Mouse (Mus musculus): ENCODE measurements around the gene Prep. TPM values are rescaled to one million over a fixed set of nuclear protein-coding genes. Genes with fewer than 3 reads are reported as not detected.

Prep gene
- polyA plus RNA-seq, 1 experiment from 2014 or later: 26.7 TPM

DNA sequence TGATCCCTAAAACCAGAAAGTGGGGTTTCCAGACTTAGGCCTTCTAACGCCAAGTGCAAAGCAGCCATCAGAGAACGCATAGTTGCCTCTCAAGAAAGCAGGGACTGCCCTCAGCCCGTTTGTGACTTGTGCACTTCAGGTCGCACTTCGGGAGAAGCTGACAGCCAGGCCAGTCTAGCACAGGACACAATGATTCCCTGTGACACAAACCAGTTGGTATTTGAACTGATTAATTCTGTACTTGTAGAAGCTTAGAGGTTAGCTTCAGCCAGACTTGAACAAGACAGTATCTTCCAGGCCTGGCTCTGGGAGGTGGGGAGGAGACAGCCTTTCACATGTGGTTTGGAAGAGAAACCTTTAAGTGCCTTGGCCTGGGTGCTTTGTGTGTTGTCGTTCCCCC, 56.0 kb downstream of the Prep start:
- Histone ChIP-seq H3K4me2 (replicated peaks; ENCODE audit: low read depth, low read length) (no peak overlapping the region), H3K9ac (replicated peaks; ENCODE audit: low read length) (no peak overlapping the region), H3K9me3 (ENCODE audit: low read length) (no peaks in the 10 kb centered on the region), H3K4me1 (ENCODE audit: insufficient read depth, low read length) (no peaks in the 10 kb centered on the region), H3K36me3 (ENCODE audit: insufficient read depth, low read length) (peaks cover 40% of the 10 kb centered on the region), H3K4me3 (ENCODE audit: low read length) (no peak overlapping the region), H3K27ac (ENCODE audit: low read length) (no peak overlapping the region), H3K27me3 (ENCODE audit: insufficient read depth, low read length) (no peaks in the 10 kb centered on the region)
- ATAC-seq (ENCODE audit: low FRiP score, low TSS enrichment): no peak
- WGBS: 66% methylated on average over 6 of the region's 6 CpGs

DNA sequence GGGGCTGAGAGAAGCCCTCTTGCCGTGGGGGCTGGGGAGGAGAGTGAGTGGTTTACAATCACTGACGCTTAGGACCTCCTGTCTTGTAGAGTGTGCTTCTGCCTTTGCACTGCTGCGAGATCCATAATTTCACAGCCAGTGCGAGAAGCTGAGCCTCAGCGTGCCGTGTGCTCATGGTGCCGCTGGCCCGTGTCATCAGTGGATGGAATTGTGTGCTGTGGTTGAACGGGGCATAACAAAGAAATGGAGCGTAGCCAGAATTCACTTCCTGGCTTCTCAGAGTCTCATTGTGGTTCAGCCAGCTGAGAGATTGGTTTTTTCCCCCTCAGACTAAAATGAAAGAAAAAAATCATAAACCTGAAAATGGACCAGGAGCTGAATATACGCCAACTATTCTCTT, 62.1 kb downstream of the Prep start:
- no peak overlapping the region for H3K4me3 ChIP-seq (ENCODE audit: low read length)
- H3K27ac ChIP-seq (ENCODE audit: low read length): no peak overlapping the region
- whole genome bisulfite sequencing: 34% methylated on average over 11 of the region's 11 CpGs
- H3K36me3 ChIP-seq (ENCODE audit: insufficient read depth, low read length): peaks cover 29% of the 10 kb centered on the region
- H3K4me2 ChIP-seq (replicated peaks; ENCODE audit: low read depth, low read length): no peak overlapping the region
- no peaks in the 10 kb centered on the region for H3K9me3 ChIP-seq (ENCODE audit: low read length)
- H3K9ac ChIP-seq (replicated peaks; ENCODE audit: low read length): no peak overlapping the region
- ATAC-seq (ENCODE audit: low FRiP score, low TSS enrichment): peak; percentile 36; the same call in 1 of the 2 replicates
- no peaks in the 10 kb centered on the region for H3K27me3 ChIP-seq (ENCODE audit: insufficient read depth, low read length)
- peaks cover 4% of the 10 kb centered on the region; the same call in 1 of the 2 replicates for H3K4me1 ChIP-seq (ENCODE audit: insufficient read depth, low read length)

DNA sequence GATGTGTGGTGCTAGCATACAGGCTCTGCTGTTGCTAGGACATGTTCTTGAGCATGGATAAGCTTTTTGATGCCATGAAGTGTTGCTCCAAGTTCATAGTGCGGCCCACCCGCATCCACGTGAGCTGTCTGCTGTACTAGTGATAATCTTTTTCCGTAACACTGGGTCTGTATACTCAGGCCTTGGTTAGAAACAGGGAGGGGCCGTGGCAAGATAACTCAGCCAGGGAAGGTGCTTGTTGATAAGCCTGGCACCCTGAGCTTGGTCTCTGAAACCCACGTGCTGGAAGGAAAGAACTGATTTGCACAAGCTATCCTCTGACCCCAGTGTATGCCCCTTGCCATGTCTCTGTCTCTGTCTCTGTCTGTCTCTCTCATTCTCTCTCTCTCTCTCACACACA, 63.0 kb downstream of the Prep start:
- Histone ChIP-seq H3K4me1 (ENCODE audit: insufficient read depth, low read length) (peaks cover 4% of the 10 kb centered on the region; the same call in 1 of the 2 replicates), H3K27ac (ENCODE audit: low read length) (no peak overlapping the region), H3K27me3 (ENCODE audit: insufficient read depth, low read length) (no peaks in the 10 kb centered on the region), H3K9ac (replicated peaks; ENCODE audit: low read length) (no peak overlapping the region), H3K36me3 (ENCODE audit: insufficient read depth, low read length) (peaks cover 32% of the 10 kb centered on the region), H3K4me2 (replicated peaks; ENCODE audit: low read depth, low read length) (no peak overlapping the region), H3K4me3 (ENCODE audit: low read length) (no peak overlapping the region), H3K9me3 (ENCODE audit: low read length) (0 out of 2 replicates have a peak, but pooled peaks cover 4% of the 10 kb centered on the region)
- WGBS: 87% methylated on average over 6 of the region's 6 CpGs
- ATAC-seq (ENCODE audit: low FRiP score, low TSS enrichment): no peak

DNA sequence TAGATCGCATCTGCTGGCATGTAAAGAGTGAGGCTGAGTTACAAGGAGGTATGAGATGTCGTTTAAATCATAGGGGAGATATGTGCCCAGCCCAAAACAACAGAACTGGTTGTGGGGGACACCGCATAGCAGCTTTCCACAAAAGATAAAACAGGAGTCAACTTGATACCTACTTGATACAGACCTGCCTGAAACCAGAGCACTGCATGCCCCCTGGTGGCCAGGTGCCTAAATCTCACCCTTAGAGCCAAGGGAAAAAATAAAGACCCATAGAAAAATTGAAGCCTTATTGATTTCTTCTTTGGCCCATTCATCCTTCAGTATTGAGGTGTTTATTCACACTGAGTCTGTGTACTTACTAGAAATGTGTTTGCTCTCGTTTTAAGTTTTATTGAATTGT, 65.4 kb downstream of the Prep start:
- Histone ChIP-seq H3K27ac (ENCODE audit: low read length) (no peak overlapping the region), H3K27me3 (ENCODE audit: insufficient read depth, low read length) (no peaks in the 10 kb centered on the region), H3K4me2 (replicated peaks; ENCODE audit: low read depth, low read length) (no peak overlapping the region), H3K9me3 (ENCODE audit: low read length) (0 out of 2 replicates have a peak, but pooled peaks cover 6% of the 10 kb centered on the region), H3K4me3 (ENCODE audit: low read length) (no peak overlapping the region), H3K36me3 (ENCODE audit: insufficient read depth, low read length) (peaks cover 18% of the 10 kb centered on the region), H3K4me1 (ENCODE audit: insufficient read depth, low read length) (peaks cover 4% of the 10 kb centered on the region; the same call in 1 of the 2 replicates), H3K9ac (replicated peaks; ENCODE audit: low read length) (no peak overlapping the region)
- ATAC-seq (ENCODE audit: low FRiP score, low TSS enrichment): no peak
- 73% methylated on average over 4 of the region's 4 CpGs for WGBS

DNA sequence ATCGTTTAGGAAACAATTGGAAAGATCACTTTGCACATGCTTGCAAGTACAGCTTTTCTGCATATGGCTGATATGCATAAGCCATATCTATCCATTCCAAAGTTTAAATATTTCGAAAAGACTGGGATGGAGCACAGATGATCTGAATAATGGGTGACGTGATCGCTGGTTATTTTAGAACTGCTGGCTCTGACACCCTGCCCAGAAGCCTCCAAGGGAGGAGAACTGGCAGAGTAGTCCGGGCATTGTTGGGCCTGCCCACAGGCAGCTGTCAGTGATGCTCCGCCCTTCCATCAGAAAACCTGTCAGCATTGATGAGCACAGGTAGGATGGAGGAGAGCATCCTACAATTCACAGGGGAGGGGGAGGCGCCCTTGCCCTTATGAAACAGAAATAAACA, 69.8 kb downstream of the Prep start:
- WGBS: 94% methylated on average over 7 of the region's 7 CpGs
- H3K9me3 ChIP-seq (ENCODE audit: low read length): 0 out of 2 replicates have a peak, but pooled peaks cover 6% of the 10 kb centered on the region
- no peaks in the 10 kb centered on the region for H3K4me1 ChIP-seq (ENCODE audit: insufficient read depth, low read length)
- ATAC-seq (ENCODE audit: low FRiP score, low TSS enrichment): no peak
- H3K4me3 ChIP-seq (ENCODE audit: low read length): no peak overlapping the region
- no peak overlapping the region for H3K4me2 ChIP-seq (replicated peaks; ENCODE audit: low read depth, low read length)
- H3K27me3 ChIP-seq (ENCODE audit: insufficient read depth, low read length): no peaks in the 10 kb centered on the region
- peaks cover 6% of the 10 kb centered on the region; the same call in 1 of the 2 replicates for H3K36me3 ChIP-seq (ENCODE audit: insufficient read depth, low read length)
- no peak overlapping the region for H3K27ac ChIP-seq (ENCODE audit: low read length)
- no peak overlapping the region for H3K9ac ChIP-seq (replicated peaks; ENCODE audit: low read length)

DNA sequence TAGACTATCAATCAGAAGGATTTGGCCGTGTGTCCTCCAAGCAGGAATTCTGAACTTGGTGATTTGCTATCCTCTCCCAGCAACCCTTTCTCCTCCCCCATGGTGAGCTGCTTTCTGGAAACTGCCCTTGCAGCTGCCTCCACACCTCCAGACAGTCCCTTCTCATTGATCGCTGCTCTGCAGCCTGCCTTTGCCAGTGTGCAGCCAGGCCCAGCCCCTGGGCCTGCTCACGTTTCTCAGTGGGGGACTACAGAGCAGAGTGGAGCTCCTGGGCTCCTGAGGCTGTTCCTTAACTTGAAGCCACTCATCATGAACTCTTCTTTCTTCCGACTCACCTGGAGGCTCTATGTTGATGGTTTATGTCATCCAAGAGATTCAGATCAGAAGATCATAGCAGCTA, 72.9 kb downstream of the Prep start:
- no peak overlapping the region for H3K4me3 ChIP-seq (ENCODE audit: low read length)
- peak; percentile 68; the same call in 1 of the 2 replicates for ATAC-seq (ENCODE audit: low FRiP score, low TSS enrichment)
- H3K4me1 ChIP-seq (ENCODE audit: insufficient read depth, low read length): no peaks in the 10 kb centered on the region
- 0 out of 2 replicates have a peak, but pooled peaks cover 4% of the 10 kb centered on the region for H3K36me3 ChIP-seq (ENCODE audit: insufficient read depth, low read length)
- 49% methylated on average over 4 of the region's 4 CpGs for WGBS
- no peak overlapping the region for H3K9ac ChIP-seq (replicated peaks; ENCODE audit: low read length)
- 0 out of 2 replicates have a peak, but pooled peaks cover 3% of the 10 kb centered on the region for H3K9me3 ChIP-seq (ENCODE audit: low read length)
- H3K4me2 ChIP-seq (replicated peaks; ENCODE audit: low read depth, low read length): no peak overlapping the region
- no peak overlapping the region for H3K27ac ChIP-seq (ENCODE audit: low read length)
- no peaks in the 10 kb centered on the region for H3K27me3 ChIP-seq (ENCODE audit: insufficient read depth, low read length)

DNA sequence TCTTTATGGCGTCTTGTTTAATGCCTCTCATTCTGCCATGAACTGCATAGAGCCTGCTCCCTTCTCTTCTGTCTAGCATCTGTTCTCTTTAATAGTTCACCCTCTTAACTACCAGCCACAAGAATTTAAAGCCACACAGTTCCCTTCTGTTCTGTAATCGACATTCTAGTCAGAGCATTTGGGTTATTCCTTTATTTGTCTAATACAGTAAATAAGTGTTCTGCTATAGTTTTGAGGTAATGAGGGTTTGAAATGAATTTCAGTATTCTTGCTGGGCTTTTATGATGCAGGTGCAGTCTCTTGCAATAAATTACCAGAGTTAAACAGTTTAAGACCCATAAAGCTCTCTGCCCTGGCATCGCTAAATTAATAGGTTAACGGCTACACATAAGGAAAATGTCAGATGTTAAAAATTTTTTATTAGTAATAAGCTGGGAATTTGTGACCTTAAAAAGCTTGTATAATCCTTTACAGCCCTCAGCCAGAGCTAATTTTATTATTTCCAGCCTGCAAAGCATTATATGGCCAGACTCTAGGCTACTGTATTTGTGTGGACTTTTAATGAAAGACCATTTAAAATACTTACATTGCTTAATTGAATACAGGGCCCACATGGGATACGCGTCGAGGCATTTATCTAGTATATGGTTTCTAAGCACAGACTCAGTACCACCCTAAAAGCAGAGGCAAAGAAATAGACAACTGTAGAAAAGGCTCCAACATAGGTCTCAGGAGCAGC, 73.6 kb downstream of the Prep start:
- Histone ChIP-seq H3K4me1 (ENCODE audit: insufficient read depth, low read length) (no peaks in the 10 kb centered on the region), H3K27me3 (ENCODE audit: insufficient read depth, low read length) (no peaks in the 10 kb centered on the region), H3K36me3 (ENCODE audit: insufficient read depth, low read length) (no peaks in the 10 kb centered on the region), H3K4me3 (ENCODE audit: low read length) (no peak overlapping the region), H3K27ac (ENCODE audit: low read length) (no peak overlapping the region), H3K9ac (replicated peaks; ENCODE audit: low read length) (no peak overlapping the region), H3K9me3 (ENCODE audit: low read length) (no peaks in the 10 kb centered on the region), H3K4me2 (replicated peaks; ENCODE audit: low read depth, low read length) (no peak overlapping the region)
- no peak for ATAC-seq (ENCODE audit: low FRiP score, low TSS enrichment)
- WGBS: 76% methylated on average over 7 of the region's 7 CpGs

DNA sequence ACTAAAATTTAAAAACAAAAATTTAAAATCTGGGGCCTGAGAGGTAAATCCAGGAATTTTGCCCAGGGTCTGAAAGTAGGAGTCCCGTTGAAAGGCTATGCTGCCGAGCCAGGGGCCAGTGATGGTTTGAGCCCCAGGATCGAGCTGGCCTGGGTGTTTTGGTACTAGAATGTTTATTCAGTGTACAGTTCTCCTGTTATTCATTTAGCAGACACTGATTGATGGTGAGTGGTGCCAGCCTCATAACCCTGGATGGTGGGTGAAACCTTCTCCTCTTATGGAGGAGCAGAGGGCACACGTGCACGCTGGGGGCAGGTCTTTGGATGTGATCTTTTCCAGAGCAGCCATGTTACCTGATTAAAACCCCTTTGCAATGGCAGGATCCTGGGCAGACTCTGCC, 75.4 kb downstream of the Prep start:
- ATAC-seq (ENCODE audit: low FRiP score, low TSS enrichment): peak; percentile 52; the same call in 1 of the 2 replicates
- Histone ChIP-seq H3K27ac (ENCODE audit: low read length) (no peak overlapping the region), H3K4me1 (ENCODE audit: insufficient read depth, low read length) (no peaks in the 10 kb centered on the region), H3K4me3 (ENCODE audit: low read length) (no peak overlapping the region), H3K9ac (replicated peaks; ENCODE audit: low read length) (no peak overlapping the region), H3K4me2 (replicated peaks; ENCODE audit: low read depth, low read length) (no peak overlapping the region), H3K9me3 (ENCODE audit: low read length) (no peaks in the 10 kb centered on the region), H3K27me3 (ENCODE audit: insufficient read depth, low read length) (no peaks in the 10 kb centered on the region), H3K36me3 (ENCODE audit: insufficient read depth, low read length) (no peaks in the 10 kb centered on the region)
- WGBS: 56% methylated on average over 5 of the region's 5 CpGs

DNA sequence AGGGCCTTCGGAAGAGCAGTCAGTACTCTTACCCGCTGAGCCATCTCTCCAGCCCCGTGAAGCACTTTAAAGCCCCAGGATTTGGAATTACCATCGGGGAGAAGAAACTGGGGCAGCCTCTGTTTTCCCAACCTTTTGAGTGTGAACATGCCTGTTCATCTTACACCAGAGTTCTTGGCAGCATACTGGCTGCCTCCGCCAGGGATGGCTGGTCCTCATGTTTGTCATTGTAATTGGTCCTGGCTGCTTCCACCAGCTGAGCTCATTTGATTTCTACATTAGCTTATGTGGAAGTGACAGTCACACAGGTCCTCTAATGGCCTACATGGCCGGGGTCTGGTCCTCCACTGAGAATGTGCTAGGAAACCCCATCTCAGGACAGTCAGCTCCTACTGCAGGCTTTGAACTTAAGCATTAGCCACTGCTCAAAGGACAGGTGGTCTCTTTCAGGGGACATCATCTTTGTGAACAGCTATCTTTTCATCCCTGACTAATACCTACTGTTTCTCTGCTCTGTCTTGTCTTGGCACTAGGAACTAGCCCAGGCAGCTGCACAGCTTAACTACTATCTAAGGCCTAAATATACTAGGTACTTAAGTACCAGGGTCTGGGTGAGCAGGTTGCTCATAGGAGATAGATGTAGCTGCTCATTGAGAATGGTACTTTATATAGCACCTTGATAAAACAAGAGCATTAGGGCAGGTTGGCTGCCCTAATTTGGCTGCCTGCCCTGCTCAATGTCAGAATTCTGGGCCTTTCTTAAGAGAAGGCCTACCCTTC, 77.2 kb downstream of the Prep start:
- H3K4me1 ChIP-seq (ENCODE audit: insufficient read depth, low read length): no peaks in the 10 kb centered on the region
- H3K36me3 ChIP-seq (ENCODE audit: insufficient read depth, low read length): peaks cover 4% of the 10 kb centered on the region; the same call in 1 of the 2 replicates
- H3K9ac ChIP-seq (replicated peaks; ENCODE audit: low read length): no peak overlapping the region
- 93% methylated on average over 6 of the region's 6 CpGs for WGBS
- H3K4me3 ChIP-seq (ENCODE audit: low read length): no peak overlapping the region
- no peaks in the 10 kb centered on the region for H3K27me3 ChIP-seq (ENCODE audit: insufficient read depth, low read length)
- H3K9me3 ChIP-seq (ENCODE audit: low read length): no peaks in the 10 kb centered on the region
- no peak overlapping the region for H3K4me2 ChIP-seq (replicated peaks; ENCODE audit: low read depth, low read length)
- no peak for ATAC-seq (ENCODE audit: low FRiP score, low TSS enrichment)
- H3K27ac ChIP-seq (ENCODE audit: low read length): no peak overlapping the region

DNA sequence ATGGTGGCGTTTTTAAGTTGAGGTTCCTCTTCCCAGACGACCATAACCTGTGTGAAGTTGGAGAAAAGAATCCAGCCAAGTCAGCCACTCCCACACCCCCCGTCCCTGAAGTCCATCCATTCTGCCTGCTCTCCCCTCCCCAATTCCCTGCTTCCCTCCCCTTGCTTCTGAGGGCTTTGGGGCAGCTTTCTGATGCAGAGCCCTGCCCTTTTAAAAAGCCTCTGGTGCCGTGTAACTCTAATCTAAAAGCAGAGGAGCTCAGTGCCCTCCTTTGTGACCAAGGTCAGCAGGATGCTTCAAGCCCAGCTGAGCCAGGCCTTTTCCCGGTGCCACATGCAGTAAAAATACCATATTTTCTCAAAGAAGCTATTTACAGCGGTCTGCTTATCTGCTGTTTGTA, 79.8 kb downstream of the Prep start:
- H3K4me1 ChIP-seq (ENCODE audit: insufficient read depth, low read length): no peaks in the 10 kb centered on the region
- H3K4me3 ChIP-seq (ENCODE audit: low read length): no peak overlapping the region
- ATAC-seq (ENCODE audit: low FRiP score, low TSS enrichment): no peak
- no peaks in the 10 kb centered on the region for H3K9me3 ChIP-seq (ENCODE audit: low read length)
- WGBS: 41% methylated on average over 6 of the region's 6 CpGs
- H3K27ac ChIP-seq (ENCODE audit: low read length): no peak overlapping the region
- H3K36me3 ChIP-seq (ENCODE audit: insufficient read depth, low read length): peaks cover 18% of the 10 kb centered on the region; the same call in 1 of the 2 replicates
- H3K9ac ChIP-seq (replicated peaks; ENCODE audit: low read length): no peak overlapping the region
- no peaks in the 10 kb centered on the region for H3K27me3 ChIP-seq (ENCODE audit: insufficient read depth, low read length)
- H3K4me2 ChIP-seq (replicated peaks; ENCODE audit: low read depth, low read length): no peak overlapping the region

All from kidney, embryonic 16.5 days (tissue).